Mouse (Mus musculus) ovary, postnatal 10 days (tissue): ENCODE measurements around the gene Rbfox3.

Experiments used
- DNase-seq: peaks from one replicate; pipeline ENCODE4 v3.0.0; 2022; ENCODE audit warnings: low spot score

Gene Rbfox3

DNA sequence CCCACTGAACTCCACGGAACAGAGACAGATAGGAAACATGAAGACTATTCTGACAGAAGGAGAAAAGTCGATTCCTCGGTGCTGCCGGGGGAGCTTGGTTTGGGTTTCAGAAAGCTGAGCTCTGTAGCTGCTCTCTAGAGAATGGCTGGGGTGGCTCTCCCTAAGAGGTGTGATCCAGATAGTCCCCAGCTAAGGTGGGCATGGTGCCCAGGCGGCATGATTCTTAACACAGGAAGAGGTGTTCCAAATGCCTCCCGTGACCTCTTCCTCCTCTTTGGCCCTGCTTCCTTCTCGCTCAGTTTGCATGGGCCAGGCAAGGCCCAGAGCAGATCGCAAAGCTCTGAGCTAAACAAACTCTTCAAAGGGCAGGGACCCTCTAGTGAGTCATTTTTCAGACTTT lies 243.0 kb downstream of the Rbfox3 start:
- no peak for DNase-seq

DNA sequence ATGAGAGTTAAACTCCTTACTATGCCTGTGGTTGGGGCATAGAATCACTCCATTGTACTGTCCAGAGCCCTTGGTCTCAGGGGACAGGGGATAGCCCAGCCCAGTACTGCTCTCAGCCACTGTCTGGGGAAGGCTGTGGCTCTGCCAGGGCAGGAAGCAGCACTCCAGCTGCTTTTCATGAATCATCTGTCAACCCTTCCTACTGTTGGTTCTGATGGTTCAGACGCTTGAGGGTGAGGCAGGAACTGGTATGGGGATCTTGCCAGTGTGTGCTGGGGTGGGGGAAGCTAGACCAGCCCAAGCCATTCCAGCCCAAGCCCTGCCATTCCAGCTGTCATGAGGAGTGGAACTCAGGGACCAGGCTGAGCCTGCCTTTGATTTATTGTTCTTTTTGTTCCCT lies 243.5 kb downstream of the Rbfox3 start:
- DNase-seq = no peak

DNA sequence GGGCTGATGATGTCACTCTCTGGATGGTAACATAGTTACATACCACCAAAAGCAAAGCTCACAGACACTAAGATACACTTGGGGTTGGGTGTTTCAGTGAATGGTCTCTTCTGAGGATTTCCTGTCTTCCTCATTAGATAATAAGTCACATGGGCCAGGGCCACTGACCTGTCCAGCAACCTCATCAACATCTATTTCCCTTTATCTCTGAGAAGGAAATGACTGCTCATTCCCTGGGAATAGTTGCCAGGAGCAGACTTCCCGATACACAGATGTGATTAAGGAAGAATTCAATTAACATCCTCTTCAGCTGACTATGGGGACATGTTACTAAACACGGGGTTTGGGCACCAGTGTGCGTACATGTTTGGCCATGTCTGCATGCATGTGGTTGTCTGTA lies 245.2 kb downstream of the Rbfox3 start:
- no peak for DNase-seq

DNA sequence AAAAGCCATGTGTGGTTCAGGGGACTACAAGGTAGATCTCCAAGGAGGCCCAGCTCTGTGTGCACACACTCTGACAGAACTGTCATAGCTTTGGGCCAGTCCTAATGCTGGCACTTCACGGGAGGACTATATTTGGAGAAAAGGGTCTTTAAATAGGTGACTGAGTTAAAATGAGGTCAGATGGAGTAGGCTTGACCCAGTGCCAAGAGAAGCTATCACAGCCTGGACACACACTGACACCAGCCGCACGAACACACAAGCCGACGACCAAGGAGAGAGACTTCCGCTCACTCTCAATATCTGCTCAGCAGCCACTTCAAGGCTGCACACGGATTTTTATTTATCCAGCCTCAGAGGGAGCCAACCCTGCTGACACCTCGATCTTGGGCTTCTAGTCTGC lies 248.1 kb downstream of the Rbfox3 start:
- DNase-seq = no peak

DNA sequence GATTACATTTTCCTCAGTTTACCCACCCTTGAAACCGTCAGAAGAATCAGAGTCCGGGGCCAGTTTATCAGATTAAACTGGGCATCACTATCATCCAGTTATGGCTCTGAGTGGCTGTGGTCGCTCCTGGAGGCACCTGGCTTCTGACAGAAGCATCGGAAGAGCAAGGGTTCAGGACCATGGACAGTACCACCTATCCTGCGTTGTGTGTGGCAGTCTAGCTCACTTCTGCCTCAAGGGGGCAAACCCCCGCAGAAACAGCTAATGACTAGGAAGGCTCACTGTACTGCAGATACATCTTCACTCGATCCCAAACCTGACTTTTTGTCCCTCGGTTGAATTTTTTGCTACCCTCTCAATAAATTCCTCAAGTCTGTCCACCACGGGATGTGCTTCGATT lies 252.1 kb downstream of the Rbfox3 start:
- DNase-seq = no peak

DNA sequence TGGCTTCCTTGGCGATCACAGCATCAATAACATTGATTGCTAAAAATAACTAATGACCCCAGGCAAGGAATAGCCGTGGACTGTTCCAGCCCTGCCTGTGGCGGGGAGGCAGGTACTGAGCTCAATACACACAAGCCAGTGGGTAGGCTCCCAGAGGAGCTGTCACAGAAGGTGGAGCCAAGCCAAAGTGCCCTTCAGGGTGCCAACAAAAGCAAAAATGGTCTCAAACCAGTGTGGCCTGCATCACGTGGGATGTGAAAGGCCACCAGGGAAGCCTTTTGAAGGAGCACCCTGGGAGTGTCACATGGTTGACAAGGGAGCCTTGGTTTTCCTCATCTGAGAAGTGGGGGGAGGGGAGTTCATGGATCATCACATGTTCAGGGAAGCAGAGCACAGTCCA lies 255.6 kb downstream of the Rbfox3 start:
- no peak for DNase-seq

DNA sequence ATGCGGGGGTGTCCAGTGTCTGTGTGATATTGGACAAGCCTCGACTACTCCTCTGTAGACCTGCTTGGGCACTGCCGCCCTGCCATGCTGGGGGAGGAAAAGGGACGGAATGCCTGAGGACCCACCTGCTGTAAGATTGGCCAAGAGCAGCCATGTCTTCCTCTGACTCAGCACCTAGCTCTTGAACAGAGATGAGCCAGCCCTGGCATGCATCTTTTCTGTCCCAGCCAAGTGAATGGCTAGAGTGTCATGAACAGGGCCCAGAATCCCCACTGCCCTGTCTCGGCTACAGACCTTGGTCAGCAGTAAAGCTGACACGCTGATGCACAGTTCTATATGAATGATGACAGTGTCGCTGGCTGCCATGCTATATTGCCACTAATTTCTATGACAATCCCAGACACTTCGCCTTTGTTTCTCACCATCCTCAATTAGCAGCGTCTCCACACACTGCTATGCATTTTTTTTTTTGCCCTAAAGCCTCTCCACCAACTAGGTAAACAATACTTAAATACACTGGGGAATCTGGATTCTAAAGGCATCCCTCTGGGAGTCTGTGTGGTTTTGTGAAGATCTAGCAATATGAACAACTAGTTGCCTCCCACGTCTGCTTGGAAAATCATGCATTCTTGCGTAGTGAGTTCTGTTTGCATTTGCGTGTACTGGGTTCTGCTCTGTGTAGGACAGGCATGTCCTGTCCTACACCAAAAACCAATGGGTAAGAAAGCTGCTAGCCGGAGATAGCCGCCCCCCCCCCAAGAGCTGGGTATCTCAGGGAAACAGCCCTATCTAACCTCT lies 257.7 kb downstream of the Rbfox3 start:
- no peak for DNase-seq

DNA sequence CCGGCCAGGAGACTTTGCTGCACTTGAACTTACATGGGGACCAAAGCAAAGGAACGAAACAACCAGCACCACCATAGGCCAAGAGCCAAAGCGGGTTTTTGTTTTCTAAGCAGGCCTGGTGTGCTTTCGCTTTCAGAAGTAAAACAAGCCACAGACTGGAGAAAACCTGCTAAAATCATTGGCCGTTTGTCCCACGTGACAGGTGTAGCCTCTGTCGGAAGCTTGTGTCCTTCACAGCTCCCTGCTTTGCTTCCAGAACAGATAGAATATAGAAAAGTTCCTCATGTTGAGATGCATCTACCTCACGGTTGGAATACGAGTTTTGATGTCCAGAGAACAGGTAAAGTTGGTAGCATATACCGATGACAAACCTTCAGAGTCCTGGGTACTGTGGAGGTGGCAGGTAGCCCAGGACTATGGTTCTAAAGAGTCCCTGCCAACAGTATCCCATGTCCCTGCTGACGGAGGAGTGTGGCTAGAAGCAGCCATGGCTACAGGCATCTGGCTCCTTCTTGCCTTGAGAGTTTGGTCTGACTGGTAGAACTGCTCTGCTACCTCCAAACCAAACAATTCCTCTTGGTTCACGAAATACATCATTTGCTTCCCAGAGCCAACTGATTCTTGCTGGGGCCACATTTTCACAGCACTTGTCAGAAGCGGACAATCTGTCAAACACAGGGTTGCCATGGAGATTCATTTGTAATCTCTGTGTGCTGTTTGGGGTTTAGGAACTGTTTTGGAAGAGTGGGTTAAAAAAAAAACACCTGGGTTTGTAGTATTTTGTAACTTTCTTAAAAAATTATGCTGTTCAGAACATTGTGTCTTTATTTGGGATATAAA lies 258.8 kb downstream of the Rbfox3 start:
- no peak for DNase-seq

DNA sequence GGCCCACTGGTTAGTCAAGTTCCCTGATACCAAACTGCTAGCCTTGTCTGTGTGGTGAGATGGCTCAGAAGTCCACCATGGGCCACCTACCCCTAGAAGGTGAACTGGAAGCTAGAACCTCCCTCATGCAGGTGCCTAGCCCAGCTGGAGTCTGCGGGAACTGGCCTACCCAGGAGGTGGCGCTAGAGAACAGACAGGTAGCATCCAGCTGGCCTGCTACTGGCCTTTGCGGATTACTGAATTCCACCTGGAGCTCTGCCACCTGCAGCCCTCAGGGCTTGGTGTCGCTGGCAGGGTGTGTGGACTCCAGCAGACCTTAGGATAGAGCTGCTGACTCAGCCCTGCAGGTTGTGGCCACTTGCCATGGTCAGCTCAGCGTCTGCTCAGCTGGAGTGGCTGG lies 263.0 kb downstream of the Rbfox3 start:
- DNase-seq = no peak

DNA sequence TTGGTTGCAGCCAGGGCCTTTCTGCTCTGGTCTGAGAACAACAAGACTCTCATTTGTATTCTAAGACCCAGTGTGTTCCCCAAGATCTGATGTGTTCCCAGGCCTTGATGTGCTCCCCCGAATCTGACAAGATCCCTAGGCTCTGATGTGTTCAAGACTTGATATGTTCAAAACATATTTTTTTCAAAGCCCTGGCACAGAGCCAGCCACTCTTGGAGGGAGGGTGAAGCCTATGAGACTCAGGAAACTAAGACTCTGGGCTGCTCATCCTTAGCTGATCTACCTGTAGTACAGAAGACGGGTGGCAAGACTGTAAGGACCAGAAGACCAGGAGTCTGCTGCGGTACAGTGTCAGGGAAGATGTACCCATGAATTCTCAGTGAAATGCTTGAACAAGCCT lies 264.5 kb downstream of the Rbfox3 start:
- DNase-seq = no peak

DNA sequence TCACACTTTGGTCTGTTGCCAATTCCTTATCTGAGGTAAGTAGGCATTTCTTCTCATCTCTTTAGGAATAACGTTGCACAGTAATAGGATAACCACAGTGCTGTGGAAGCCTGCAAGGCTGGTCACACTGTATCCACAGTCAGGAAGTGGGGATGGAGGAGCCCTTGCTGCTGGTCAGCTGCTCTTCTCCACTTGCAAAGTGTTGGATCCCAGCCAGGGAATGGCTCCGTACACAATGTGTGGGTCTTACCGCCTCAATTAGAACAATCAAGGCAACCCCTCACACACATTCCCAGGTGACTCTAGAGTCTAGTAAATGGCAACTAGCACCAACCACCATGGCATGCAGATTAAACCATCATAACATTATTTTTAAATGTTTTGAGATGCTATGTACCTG lies 266.2 kb downstream of the Rbfox3 start:
- no peak for DNase-seq

DNA sequence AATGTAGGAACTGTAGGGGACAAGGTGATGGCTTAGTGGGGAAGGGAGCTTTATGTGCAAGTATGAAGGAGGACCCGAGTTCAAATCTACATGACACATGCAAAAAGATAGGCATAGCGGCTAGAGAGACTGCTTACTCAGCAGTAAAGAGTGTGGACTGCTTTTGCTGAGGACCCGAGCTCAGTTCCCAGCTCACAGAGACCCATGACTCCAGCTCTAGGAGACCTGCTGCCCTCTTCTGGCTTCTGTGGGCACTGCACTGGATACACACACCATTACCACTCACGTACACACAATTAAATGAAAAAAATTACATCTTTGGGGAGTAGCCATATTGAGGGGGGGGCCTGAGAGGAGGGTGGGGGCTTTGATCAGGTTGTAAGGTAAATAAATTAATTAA lies 270.7 kb downstream of the Rbfox3 start:
- no peak for DNase-seq

DNA sequence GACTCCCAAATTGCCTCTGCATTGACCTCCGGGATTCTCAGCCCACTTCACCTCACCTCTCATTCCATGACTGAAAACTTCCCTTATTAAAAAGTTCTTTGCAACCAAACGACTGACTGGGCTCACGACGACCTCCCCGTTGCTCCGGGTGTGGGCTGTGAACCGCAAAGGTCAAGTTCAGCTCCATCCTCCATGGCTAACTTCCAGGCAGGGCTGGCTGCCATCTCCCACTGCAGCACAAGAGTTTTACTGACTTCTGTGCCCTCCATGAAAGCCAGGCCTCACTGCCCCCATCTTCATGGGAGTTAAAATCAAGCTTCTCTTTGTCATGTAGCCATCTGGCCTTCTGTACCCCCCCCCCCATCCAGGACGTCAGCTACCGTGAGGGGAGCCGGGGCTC lies 273.7 kb downstream of the Rbfox3 start:
- no peak for DNase-seq

DNA sequence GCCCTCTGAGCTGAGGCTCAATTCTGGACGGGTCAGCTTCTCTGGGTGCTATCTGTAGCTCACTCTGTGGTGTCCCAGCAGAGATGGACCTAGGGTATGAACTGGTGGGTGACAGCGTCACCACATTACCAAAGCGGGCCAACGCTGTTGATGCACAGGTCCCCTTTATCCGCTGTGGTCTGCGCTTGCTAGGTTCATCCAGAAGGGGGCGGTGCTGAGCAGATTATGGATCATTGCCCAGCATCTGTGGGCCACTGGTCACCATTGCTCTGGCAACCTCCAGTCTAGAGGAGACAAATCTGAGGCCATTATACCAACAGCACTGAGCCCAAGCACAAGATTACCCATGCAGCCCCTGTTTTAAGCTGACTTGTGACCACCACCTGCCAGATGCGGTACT lies 276.8 kb downstream of the Rbfox3 start:
- no peak for DNase-seq

DNA sequence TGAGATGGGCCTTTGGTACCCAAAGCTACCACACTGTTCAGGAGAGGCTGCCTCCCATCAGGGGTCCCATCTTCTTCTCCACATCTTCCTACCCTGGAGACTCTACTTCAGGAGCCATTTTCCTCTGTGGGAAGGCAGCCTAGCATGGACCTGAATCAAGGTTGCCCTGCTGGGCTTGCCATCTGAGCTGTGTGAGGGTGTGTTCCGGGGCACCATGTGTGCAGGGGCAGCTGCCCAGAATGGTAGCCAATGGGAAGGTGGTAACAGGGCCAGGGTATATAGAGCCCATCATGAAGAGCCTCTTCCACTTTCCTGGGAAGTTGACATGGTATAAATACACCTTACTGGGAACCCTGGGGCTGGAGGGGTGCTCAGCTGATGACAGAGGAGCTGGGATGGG lies 281.7 kb downstream of the Rbfox3 start:
- no peak for DNase-seq

DNA sequence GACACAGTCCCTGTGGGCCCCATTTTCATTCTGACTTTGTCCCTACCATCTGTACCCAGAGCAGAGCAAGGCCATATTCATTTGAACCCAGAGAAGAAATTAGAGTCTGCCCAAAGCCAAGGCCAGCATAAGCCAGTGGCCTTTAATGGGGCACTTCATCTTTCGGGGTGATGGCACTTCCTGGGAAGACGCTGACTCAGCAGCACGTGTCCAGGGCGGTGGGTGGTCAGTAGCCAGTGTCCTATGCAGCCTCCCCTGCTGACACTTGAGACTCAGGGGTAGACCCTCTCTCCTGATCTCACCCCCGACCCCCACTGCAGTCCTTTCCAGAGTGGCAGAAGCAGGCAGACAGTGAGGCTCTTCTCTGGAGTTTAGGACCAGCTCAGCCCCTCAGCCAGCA lies 283.9 kb downstream of the Rbfox3 start:
- DNase-seq = no peak

DNA sequence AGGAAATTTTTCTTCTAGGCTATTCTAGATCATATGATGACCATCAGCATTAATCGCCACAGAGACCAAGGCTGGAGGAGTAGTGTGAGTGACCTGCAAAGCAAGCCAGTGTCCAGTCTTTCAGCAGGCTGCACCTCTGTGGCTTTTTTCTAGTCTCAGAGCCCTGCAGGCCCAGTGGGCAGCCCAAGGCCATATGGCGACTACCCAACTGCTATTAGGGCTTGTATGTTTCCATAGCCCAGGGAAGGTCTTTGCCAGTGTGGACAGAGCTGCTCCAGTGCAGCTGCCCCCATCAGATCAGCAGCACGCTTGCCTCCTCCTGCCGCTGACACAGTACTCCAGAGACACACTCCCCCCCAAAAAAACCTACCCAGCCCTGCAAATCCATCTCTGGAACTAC lies 290.5 kb downstream of the Rbfox3 start:
- DNase-seq = no peak

DNA sequence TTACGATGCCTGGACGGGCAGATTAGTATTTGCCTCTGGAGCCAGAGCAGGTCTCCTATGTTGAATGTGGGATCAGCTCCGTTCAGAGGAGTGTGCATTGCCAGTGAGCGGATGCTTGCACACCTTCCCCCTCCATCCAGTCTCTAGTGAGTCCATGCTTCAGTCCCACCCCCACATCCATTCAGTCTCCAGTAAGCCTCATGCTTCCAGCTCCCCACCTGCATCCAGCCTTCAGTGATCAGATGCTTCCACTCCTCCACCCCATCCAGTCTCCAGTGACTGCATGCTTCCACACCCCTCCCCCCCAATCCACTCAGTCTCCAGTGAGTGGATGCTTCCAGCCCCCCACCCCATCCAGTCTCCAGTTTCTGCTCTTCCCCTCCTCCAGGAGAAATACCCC lies 297.3 kb downstream of the Rbfox3 start:
- no peak for DNase-seq

DNA sequence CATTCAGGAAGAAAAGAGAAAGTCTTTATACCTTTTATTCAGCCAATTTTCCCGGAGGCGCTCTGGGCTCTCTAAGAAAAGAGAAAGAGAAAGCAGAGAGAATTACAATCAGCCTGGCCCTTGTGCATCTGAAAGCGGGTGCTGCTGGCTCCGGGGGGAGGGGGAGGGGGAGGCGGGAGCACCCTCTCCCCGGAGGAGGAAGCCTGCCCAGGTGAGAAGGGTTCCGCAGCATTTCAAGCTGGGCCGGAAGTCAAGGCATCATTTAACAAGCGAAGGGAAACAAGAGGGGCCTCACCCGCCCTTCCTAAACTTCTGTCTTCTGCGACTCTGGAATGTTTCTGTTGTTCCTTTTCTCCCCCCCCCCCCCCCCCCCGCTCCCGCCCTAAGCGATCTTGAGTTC lies 301.3 kb downstream of the Rbfox3 start:
- no peak for DNase-seq

DNA sequence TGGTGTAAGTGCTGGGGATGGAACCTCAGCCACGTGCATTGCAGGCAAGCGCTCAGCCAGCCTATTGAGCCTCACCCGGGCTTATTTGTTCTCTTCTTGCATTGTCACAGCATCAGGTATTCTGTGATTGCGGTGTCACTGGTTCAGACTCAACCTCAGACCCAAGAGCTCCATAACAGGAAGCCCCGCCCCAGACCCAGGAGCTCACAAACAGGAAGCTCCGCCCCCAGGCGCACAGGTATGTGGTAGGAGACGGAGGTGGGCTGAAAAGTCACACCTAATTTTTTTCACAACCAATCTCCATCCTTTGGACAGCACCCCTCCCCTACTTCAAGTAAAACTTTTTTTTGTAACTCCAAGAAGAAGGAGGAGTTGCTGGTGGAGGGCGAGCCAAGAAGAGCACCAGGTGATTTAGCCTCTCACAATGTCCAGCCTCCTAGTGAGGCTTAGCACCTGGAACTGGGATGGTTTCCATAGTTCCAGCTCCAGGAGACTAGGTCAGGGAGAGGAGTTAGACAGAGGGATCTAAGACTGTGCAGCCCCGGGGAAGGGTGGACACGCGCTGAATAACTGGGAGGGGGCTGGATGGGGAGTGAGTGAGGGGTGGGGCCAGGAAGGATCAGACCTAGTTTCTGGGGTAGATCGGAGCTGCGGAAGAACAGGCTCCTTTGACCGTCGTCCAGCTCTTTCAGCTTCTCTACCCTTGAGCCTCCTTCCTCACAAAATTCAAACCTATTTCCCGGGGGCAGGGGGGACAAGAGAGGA lies 302.0 kb downstream of the Rbfox3 start:
- no peak for DNase-seq

DNA sequence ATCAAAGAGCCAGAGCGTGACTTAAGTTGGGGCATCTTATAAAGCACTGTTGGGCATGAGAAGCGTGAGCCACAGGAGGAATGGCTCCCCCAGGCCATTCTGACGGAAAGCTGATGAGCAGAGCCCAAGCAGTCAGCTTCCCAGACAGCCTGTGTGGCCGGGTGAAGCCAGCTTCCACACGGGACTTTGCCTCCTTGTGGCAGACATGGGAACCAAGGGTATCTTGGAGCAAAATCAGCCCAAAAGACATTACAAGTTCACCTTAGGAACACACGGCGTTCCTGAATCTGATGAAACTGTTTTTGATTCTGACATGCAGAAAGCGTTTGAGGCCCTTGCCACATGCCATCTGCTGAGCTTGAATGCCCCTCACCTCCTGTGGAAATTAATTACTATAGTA lies 303.5 kb downstream of the Rbfox3 start:
- DNase-seq = no peak

DNA sequence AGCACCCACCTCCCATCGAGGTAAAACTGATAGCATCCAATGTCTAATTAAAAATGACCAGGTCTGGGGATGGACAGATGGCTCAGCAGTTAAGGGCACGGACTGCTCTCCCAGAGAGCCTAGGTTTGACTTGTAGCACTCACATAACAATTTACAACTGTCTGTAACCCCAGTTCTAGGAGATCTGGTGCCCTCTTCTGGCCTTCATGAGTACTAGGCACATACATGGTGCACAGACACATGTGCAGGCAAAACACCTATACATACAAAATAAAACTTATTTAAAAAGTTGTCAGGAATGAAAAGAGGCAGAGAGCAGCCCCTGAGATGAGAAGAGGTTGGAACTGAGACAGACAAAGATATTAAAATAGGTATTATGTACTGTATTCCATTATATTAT lies 305.8 kb downstream of the Rbfox3 start:
- no peak for DNase-seq

DNA sequence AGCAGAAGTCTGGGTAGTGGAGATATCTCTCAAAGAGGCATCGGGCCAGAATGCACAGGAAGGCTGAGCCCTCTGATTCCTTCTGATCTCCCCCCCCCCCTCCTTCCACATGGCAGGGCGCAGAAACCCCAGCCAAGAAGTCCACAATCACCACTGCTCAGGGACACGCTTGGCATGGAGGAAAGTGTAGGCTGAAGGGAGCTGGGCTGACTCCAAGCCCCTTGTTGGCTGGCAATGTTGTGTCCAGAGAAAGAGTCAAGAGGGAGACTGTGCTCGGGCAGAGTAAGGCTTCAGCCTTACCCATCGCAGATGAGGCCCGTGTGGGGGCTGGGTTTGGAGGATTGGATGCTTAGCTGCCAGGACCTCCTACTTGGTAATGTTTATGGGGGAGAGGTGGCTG lies 307.2 kb downstream of the Rbfox3 start:
- no peak for DNase-seq
